Mouse (Mus musculus): ENCODE measurements around the gene Dnah7a.
A peak's percentile ranks its signal among the peaks of the same experiment; 100 is the strongest.
"Not testable (repeated sequence)": the region's sequence is repeated elsewhere in the genome, so short reads cannot be mapped to it uniquely, and the experiment has no call there.

Dnah7a gene

DNA sequence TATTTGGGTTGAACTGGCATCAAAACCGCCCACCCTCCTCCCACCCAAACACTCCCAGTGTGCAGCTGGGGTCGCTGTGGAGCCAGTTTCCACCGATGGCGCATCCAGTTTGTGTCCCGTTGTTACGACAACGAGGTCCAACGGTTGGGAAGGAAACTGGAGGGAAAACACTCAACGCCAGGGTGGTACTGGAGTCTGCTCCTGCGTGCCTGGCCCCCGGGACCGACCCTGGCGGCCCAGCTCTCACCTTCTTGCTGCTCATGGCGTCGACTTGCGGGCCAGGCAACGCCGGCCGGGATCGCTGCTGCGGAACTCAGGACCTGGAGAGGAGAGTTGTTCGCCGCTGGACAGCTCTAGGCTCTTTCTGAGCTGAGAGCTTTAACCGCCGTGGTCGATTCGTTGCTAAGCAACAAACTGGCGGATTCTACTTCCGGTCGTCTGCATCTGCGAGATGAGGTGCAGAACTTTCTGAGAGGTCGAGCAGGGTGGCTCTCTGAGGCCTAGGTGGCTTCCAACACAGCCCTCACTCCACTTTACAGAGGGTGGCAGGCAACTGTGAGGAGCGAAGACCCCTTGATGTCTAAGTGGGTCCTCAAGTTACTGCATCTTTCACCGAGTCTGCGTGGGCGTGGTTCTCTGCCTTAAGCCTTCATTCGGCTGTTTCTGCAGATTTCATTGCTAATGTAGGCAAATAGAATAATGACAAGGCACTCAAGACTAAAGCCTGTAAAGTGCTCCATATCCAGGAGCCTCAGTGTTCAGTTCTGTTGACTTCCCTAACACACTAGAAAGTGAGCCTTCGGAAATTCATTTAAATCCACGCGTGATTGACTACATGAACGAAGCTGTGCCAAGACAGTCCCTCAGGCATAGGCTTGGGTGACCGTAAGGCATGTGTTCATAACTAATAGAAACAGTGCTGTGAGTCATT, at the start of gene Dnah7a:
Dnah7a (minus strand) TSS at position 354 of the 931 bp plus-strand sequence.
- peak; percentile 56 to 68 for DNase-seq

GRCm38 (mm10) chr1:53753501-53753900, 46.9 kb upstream of the Dnah7a start:
- not testable (repeated sequence) for DNase-seq

DNA sequence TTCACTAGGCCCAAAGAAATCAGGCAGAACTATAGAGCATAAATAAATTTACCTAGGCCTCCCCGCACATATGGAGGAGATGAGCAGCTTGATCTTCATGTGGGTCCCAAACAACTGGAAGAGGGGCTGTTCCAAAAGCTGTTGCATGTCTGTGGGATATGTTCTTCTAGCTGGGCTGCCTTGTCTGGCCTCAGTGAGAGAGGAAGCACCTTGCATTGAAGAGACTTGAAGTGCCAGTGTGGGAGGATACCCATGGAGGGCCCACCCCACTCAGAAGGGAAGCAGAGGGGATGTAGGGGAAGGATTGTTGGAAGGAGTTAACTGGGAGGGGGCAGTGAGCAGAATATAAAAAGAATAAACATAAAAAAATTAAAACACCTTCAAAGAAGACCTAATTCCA, 44.6 kb upstream of the Dnah7a start:
- no peak for DNase-seq

DNA sequence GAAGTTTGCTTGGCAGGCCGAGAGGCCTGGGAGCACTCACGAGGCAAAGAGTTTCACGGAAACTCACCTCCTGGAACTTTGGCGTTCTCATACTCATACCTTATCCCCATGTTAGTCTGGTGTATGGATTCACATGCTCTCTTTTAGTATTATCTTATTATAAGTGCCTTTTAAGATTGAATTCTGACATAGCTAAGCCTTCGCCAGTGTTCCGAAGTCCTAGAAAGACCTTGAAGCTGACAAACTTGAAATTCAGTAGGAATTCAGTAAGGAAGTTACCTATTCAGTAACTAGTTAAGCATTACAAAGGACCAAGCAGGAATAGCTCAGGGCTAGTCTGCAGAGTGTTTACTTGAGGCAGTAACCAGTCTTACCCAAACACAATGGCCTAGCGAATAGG, 44.1 kb upstream of the Dnah7a start:
- not testable (repeated sequence) for DNase-seq

GRCm38 (mm10) chr1:53749881-53750385, 43.3 kb upstream of the Dnah7a start:
- not testable (repeated sequence) for DNase-seq

DNA sequence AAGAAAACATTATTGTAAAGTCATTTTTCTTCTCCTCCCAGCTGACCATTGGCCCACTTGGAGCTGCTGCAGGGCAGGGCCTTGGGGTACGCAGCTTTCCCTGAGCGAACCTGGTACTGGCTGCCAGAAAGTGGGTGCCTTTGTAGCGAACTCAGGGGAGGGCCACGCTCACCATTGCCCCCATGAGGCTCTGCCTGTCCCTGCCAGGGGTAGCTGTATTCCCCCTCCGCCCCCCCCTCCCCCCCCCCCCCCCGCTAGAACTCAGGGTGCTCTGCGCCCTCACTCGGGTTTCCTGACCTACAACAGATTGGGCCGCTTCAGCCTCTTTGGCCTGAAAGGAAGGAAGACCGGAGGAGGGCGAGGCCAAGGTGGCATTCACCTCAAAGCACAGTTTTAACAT, 42.0 kb upstream of the Dnah7a start:
- no peak for DNase-seq

- no peak for DNase-seq
These were observed 39.4 kb upstream of the Dnah7a start for GRCm38 (mm10) chr1:53746001-53746400.

DNA sequence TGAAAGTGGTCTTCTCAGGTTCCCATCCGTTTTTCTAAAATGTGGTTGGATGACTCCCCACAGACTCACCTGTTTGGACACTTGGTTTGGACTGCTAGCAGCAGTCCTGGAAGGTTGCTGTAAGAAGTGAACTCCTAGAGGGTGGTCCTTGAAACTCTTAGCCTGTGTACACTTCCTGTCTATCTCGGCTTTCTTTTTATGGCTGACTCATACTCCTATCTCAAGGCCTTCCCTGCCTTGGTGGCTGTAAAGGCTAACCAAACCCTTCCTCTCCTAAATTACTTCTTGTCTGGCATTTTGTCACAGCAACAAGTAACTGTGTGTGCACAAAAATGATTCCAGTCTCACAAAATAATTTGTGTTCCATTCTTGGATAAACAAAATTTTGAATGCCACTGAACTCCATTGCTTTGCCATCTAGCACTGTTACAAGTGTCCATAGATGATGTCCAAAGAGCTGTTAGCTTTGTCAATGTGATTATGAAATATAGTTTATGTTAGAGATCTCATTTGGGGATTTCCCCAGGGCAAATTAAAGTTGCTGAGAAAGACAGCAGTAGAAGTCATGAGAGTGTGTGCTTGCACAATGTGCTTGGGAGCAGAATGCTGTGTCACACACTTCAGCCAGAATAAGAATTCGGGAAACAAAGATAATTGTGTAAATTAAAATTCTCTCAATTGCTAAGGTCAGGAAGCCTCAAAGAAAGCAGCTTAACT, 35.3 kb upstream of the Dnah7a start:
- no peak for DNase-seq

GRCm38 (mm10) chr1:53740777-53741336, 34.3 kb upstream of the Dnah7a start:
- DNase-seq: no peak

DNA sequence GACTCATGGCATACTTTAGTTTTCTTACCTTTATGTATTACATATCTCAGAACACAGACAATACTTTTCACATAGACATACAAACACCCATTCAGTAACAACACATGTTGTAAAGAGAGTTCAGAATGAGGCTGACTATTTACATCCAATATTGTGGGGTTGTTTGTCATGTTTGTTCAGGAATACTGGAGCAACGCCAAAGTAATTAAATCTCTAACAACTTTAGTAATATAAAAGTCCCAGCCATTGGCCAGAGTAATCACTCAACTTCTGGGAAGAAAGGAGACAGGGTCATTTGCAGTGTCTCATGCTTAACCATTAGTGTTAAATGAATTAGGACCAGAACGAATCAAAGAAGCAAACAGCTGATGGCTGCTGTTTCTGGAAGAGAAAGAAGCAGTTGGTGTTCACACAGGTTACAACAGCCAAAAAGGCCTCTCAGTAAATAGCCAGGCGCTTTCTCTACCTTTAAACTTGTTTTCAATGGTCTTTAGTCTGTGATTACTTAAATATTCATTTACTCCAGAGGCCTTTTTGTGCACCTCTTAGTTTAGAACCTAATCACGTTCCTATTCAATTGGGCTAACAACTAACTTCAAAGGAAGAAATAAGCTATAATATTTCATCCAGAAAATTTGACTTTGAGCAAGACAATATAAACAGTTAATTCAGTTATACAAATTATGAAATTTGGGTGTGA, 33.6 kb upstream of the Dnah7a start:
- not testable (repeated sequence) for DNase-seq

DNA sequence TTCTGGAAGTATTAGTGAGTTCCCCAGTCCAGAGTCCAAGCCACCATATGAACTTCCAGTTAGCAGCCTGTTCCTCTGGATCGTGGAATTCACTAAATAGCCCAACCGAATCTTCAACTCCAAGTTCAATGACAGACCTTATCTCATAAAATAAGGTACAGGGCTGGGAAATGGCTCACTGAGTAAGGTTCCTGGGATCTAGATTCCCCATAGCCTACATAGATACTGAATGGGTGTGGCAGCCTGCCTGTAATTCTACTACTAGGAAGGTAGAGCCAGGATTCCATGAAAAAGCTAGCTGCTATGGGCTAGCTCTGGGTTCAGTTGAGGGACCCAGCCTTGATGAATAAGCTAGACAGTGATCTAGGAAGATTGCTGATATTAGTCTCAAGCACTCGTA, 30.0 kb upstream of the Dnah7a start:
- DNase-seq: no peak

GRCm38 (mm10) chr1:53728489-53729225, 22.1 kb upstream of the Dnah7a start:
- no peak for DNase-seq

GRCm38 (mm10) chr1:53726883-53727282, 20.3 kb upstream of the Dnah7a start:
- no peak for DNase-seq

- DNase-seq: no peak
These were observed 14.8 kb upstream of the Dnah7a start for GRCm38 (mm10) chr1:53721353-53721752.

GRCm38 (mm10) chr1:53720601-53721351, 14.2 kb upstream of the Dnah7a start:
- DNase-seq: no peak

DNA sequence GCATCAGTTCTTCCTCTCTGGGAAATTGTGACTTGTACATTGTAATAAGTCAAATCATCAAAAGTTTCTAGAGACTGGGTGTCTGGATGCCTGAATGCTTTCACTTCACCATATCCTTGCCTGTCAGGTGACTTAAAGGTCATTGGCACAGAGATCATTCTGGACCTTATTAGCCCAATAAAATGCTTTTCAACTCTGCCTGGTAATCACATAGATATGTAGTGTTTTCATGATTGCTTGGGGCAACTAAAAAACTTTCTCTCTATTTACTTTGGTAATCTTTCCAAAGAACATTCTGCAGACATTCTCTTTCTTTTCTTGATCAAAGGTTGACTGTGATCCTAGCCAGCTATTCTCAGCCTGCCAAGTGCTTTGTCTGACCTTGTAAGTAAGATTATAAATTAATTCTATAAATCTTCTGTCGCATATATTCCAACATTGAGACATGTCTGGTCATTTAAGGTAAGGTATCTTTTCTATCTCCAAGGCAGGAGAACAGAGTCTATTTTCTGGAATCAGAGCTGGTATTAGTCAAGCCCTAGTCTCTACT, 9.5 kb upstream of the Dnah7a start:
- no peak for DNase-seq

DNA sequence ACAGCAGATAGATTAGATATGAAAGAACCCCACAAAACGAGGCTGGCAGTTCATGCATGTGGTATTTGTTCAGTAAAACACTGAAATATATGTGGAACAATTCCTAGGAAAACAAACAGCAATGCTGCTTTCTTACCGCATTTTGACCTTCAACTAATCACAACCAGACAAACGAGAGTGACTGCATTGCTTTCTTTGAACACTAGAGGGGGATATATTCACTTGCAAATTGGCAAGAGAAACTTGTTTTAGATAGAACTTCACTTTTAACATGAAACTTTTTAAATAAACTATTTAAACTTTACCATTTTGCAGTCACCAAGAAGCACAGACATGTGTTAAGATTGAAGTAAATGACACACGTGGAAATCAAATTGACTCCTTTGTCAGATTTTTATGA, 8.9 kb upstream of the Dnah7a start:
- peak; percentile 7 to 64 for DNase-seq

GRCm38 (mm10) chr1:53713383-53713782, 6.8 kb upstream of the Dnah7a start:
- not testable (repeated sequence) for DNase-seq

DNA sequence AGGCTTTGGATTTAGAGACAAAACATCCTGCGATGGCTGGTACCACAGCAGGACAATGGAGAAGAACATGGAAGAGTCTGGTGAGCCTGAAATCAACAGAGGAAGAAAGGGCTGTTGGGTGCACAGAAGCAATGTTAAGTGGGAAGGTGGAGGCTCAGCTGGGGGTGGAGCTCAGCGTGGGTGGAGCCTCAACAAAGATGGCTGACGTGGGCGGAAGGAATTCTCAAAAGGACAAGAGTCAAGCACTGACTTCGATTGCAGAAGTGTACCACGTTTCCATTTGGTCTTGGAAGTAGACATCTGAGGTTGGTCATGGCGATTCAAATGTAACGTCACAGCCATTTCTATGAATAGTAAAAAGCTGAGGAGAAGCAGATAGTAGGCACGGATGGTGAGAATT, 4.5 kb upstream of the Dnah7a start:
- no peak for DNase-seq

DNA sequence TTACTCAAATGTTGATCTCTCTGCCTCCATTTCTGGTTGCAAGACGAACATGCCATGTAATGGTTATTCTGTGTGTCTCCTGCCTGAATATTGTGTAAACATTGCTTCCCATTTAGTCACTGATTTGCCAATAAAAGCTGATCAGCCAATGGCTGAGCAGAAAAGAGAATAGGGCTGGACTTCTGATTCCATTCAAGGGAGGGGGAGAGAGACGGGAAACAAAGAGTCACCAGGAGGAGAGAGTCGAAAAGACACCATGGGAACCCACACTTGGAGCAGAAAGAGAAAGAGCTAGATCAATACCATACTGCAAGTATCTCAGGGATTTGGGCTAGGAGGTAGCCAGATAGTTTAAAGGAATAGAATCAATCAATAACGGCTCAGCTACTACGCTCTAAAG, 3.0 kb upstream of the Dnah7a start:
- DNase-seq: not testable (repeated sequence)

DNA sequence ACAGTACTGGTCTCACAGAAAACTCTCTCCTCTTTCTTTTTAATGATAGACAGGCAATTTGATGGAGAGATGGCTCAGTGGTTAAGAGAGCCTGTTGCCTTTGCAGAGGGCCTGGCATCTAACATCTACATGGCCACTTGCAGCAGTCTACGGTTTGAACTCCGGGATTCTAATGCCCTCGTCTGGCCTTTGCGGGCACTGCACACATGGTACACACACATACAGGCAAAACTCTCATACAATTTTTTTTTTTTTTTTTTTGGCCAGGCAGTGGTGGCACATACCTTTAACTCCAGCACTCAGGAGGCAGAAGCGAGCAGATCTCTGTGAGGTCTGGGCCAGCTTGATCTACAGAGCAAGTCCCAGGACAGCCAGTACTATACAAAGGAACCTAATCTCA, 2.4 kb downstream of the Dnah7a start:
- DNase-seq: peak in 1 of 2 experiments; percentile 12

All from cerebellum, postnatal 14 days (tissue).